Mouse (Mus musculus): Measurements from ENCODE around the gene B830017H08Rik. TPM values are rescaled to one million over a fixed set of nuclear protein-coding genes. Genes with fewer than 3 reads are reported as not detected.

Gene B830017H08Rik
- not detected in 2 replicates for polyA plus RNA-seq (2012; ENCODE audit: low replicate concordance)

GRCm38 (mm10) chr16:17832821-17833220, at the start of gene B830017H08Rik:
B830017H08Rik (plus strand) TSS chr16:17833121.

GRCm38 (mm10) chr16:17796971-17797811, 35.7 kb upstream of the B830017H08Rik start, which contains the start of gene Scarf2:
Scarf2 (plus strand) TSS chr16:17797282.

GRCm38 (mm10) chr16:17838051-17838450, 5.1 kb downstream of the B830017H08Rik start, which contains the start of gene Car15:
Car15 (minus strand) TSS chr16:17838364.

Other genes starting within 250 kb of the B830017H08Rik start
- 0.56 and 3.7 TPM in 2 replicates for gene Slc7a4, start 249.9 kb upstream of the B830017H08Rik start, polyA plus RNA-seq (2012; ENCODE audit: low replicate concordance)
- gene Smpd4, start 213.8 kb upstream of the B830017H08Rik start, polyA plus RNA-seq (2012; ENCODE audit: low replicate concordance), result 9.8 and 140 TPM in 2 replicates
- gene Ccdc74a, start 186.7 kb upstream of the B830017H08Rik start, polyA plus RNA-seq (2012; ENCODE audit: low replicate concordance), result 18.7 and 55.3 TPM in 2 replicates
- gene Med15, start 100.2 kb upstream of the B830017H08Rik start, polyA plus RNA-seq (2012; ENCODE audit: low replicate concordance), result 147 and 310 TPM in 2 replicates
- gene Klhl22, start 73.5 kb upstream of the B830017H08Rik start, polyA plus RNA-seq (2012; ENCODE audit: low replicate concordance), result 2.3 and 30.3 TPM in 2 replicates
- 3.8 and 4.0 TPM in 2 replicates for gene Scarf2, start 35.8 kb upstream of the B830017H08Rik start, polyA plus RNA-seq (2012; ENCODE audit: low replicate concordance)
- gene Car15, start 5.2 kb downstream of the B830017H08Rik start, polyA plus RNA-seq (2012; ENCODE audit: low replicate concordance), result 1.8 and 5.4 TPM in 2 replicates
- gene Gm20518, start 58.5 kb downstream of the B830017H08Rik start, polyA plus RNA-seq (2012; ENCODE audit: low replicate concordance), result 0.57 and 0.79 TPM in 2 replicates
- not detected in 2 replicates for gene Tssk1, start 61.1 kb downstream of the B830017H08Rik start, polyA plus RNA-seq (2012; ENCODE audit: low replicate concordance)
- 15.8 and 23.2 TPM in 2 replicates for gene Dgcr2, start 65.4 kb downstream of the B830017H08Rik start, polyA plus RNA-seq (2012; ENCODE audit: low replicate concordance)
- gene Tssk2, start 65.5 kb downstream of the B830017H08Rik start, polyA plus RNA-seq (2012; ENCODE audit: low replicate concordance), result 0.12 TPM in 1 of 2 replicates, not detected in the other
- gene Ess2, start 78.2 kb downstream of the B830017H08Rik start, polyA plus RNA-seq (2012; ENCODE audit: low replicate concordance), result 27.5 and 28.2 TPM in 2 replicates
- gene Gsc2, start 81.9 kb downstream of the B830017H08Rik start, polyA plus RNA-seq (2012; ENCODE audit: low replicate concordance), result not detected in 2 replicates
- gene Slc25a1, start 95.1 kb downstream of the B830017H08Rik start, polyA plus RNA-seq (2012; ENCODE audit: low replicate concordance), result 152 and 236 TPM in 2 replicates
- not detected in 2 replicates for gene Vpreb2, start 147.3 kb downstream of the B830017H08Rik start, polyA plus RNA-seq (2012; ENCODE audit: low replicate concordance)
- 26.8 and 39.3 TPM in 2 replicates for gene Dgcr6, start 219.7 kb downstream of the B830017H08Rik start, polyA plus RNA-seq (2012; ENCODE audit: low replicate concordance)

Measured in leukemia stem cell, adult 10-12 weeks (primary cell).